Mouse (Mus musculus) lung, embryonic 16.5 days (tissue): Measurements from ENCODE around the gene Nos1ap. TPM values are rescaled to one million over a fixed set of nuclear protein-coding genes. Genes with fewer than 3 reads are reported as not detected.
A peak's percentile ranks its signal among the peaks of the same experiment; 100 is the strongest.

Experiments used
- ATAC-seq: fragments of 200-750 bp; cut with Nextera tagmentation; 2 replicates; pipeline ENCODE4 v1.8.0; 2017; ENCODE audit warnings: low read depth, mild to moderate bottlenecking, moderate library complexity
- H3K27ac ChIP-seq: fragments of 300-500 bp; sonication (generic); 2 replicates; pipeline ENCODE4 v1.5.1; 2014; ENCODE audit warnings: mild to moderate bottlenecking, control low read depth, low read length
- H3K27me3 ChIP-seq: fragments of 300-500 bp; sonication (generic); 2 replicates; pipeline ENCODE4 v1.6.1; 2014; ENCODE audit warnings: low read depth, low read length, mixed read lengths; ENCODE audit not compliant: control insufficient read depth, insufficient read depth
- H3K36me3 ChIP-seq: fragments of 300-500 bp; sonication (generic); 2 replicates; pipeline ENCODE4 v1.6.1; 2014; ENCODE audit warnings: low read length; ENCODE audit not compliant: control insufficient read depth, insufficient read depth
- H3K4me1 ChIP-seq: fragments of 300-500 bp; sonication (generic); replicated peaks from 2 replicates; pipeline ENCODE4 v1.6.1; 2014; ENCODE audit warnings: low read length, mixed read lengths; ENCODE audit not compliant: control insufficient read depth, insufficient read depth
- H3K4me2 ChIP-seq: fragments of 300-500 bp; sonication (generic); 2 replicates; pipeline ENCODE4 v1.6.1; 2014; ENCODE audit warnings: low read depth, low read length, control low read depth
- H3K4me3 ChIP-seq: fragments of 300-500 bp; sonication (generic); 2 replicates; pipeline ENCODE4 v1.5.1; 2014; ENCODE audit warnings: mild to moderate bottlenecking, low read length, control low read depth
- H3K9ac ChIP-seq: fragments of 300-500 bp; sonication (generic); 2 replicates; pipeline ENCODE4 v1.6.1; 2014; ENCODE audit warnings: low read length, control low read depth
- H3K9me3 ChIP-seq: fragments of 300-500 bp; sonication (generic); 2 replicates; pipeline ENCODE4 v1.6.1; 2016; ENCODE audit warnings: low read length; ENCODE audit not compliant: control insufficient read depth
- WGBS: fragments of 180-500 bp; shearing (Covaris S2); extraction: QIAGEN DNeasy Blood & Tissue Kit; methylation state at CpG from one replicate; pipeline ENCODE4 v1.1.7; 2014; 5-methylcytosine and 5-hydroxymethylcytosine counted together
- polyA plus RNA-seq: library from polyadenylated mRNA; unstranded; fragments of >200 nt; fragmentation: Nextera tagmentation; extraction: Ambion mirVana; gene quantifications from 2 replicates; pipeline ENCODE4 v1.2.1, GENCODE M21; 2015

The Nos1ap gene
- polyA plus RNA-seq, 1 experiment from 2014 or later: 7.1 TPM

- H3K4me1 ChIP-seq: peaks cover 34% of the 10 kb centered on the region
- H3K36me3 ChIP-seq: no peaks in the 10 kb centered on the region
- no peaks in the 10 kb centered on the region for H3K9me3 ChIP-seq
- peak; percentile 52 for ATAC-seq
- H3K27ac ChIP-seq: peak overlapping the region; percentile 71
- no peak overlapping the region for H3K4me2 ChIP-seq
- H3K27me3 ChIP-seq: no peaks in the 10 kb centered on the region
- H3K9ac ChIP-seq: no peak overlapping the region
- H3K4me3 ChIP-seq: no peak overlapping the region
- 43% methylated on average over 10 of the region's 10 CpGs for WGBS
These were observed 111.7 kb downstream of the Nos1ap start for GRCm38 (mm10) chr1:170477636-170478600.

GRCm38 (mm10) chr1:170473460-170473859, 116.2 kb downstream of the Nos1ap start:
- Histone ChIP-seq H3K9ac (no peak overlapping the region), H3K27me3 (no peaks in the 10 kb centered on the region), H3K9me3 (no peaks in the 10 kb centered on the region), H3K27ac (no peak overlapping the region), H3K4me3 (no peak overlapping the region), H3K36me3 (no peaks in the 10 kb centered on the region), H3K4me1 (peaks cover 9% of the 10 kb centered on the region), H3K4me2 (no peak overlapping the region)
- WGBS: 65% methylated on average over 6 of the region's 6 CpGs
- ATAC-seq: no peak

- ATAC-seq: no peak
- Histone ChIP-seq H3K27ac (no peak overlapping the region), H3K4me1 (peaks cover 3% of the 10 kb centered on the region), H3K9me3 (no peaks in the 10 kb centered on the region), H3K4me2 (no peak overlapping the region), H3K4me3 (no peak overlapping the region), H3K36me3 (no peaks in the 10 kb centered on the region), H3K9ac (no peak overlapping the region), H3K27me3 (no peaks in the 10 kb centered on the region)
These were observed 116.8 kb downstream of the Nos1ap start for GRCm38 (mm10) chr1:170472861-170473260.

- Histone ChIP-seq H3K4me1 (no peaks in the 10 kb centered on the region), H3K4me3 (no peak overlapping the region), H3K9me3 (no peaks in the 10 kb centered on the region), H3K4me2 (no peak overlapping the region), H3K36me3 (no peaks in the 10 kb centered on the region), H3K27me3 (no peaks in the 10 kb centered on the region), H3K27ac (no peak overlapping the region), H3K9ac (no peak overlapping the region)
- WGBS: 66% methylated on average over 6 of the region's 6 CpGs
- ATAC-seq: no peak
These were observed 123.3 kb downstream of the Nos1ap start for GRCm38 (mm10) chr1:170466099-170467009.

GRCm38 (mm10) chr1:170462140-170462539, 127.5 kb downstream of the Nos1ap start:
- Histone ChIP-seq H3K36me3 (no peaks in the 10 kb centered on the region), H3K27ac (no peak overlapping the region), H3K9me3 (no peaks in the 10 kb centered on the region), H3K4me2 (no peak overlapping the region), H3K9ac (no peak overlapping the region), H3K4me3 (no peak overlapping the region), H3K4me1 (peaks cover 6% of the 10 kb centered on the region), H3K27me3 (no peaks in the 10 kb centered on the region)
- 54% methylated on average over 1 of the region's 1 CpGs for WGBS
- no peak for ATAC-seq

- Histone ChIP-seq H3K9ac (no peak overlapping the region), H3K4me2 (no peak overlapping the region), H3K9me3 (no peaks in the 10 kb centered on the region), H3K4me1 (peaks cover 6% of the 10 kb centered on the region), H3K36me3 (no peaks in the 10 kb centered on the region), H3K27ac (no peak overlapping the region), H3K27me3 (no peaks in the 10 kb centered on the region), H3K4me3 (no peak overlapping the region)
- ATAC-seq: peak; percentile 38; the same call in 1 of the 2 replicates
- WGBS: 56% methylated on average over 5 of the region's 5 CpGs
These were observed 129.6 kb downstream of the Nos1ap start for GRCm38 (mm10) chr1:170459896-170460602.

- no peaks in the 10 kb centered on the region for H3K36me3 ChIP-seq
- H3K27me3 ChIP-seq: no peaks in the 10 kb centered on the region
- no peak overlapping the region for H3K4me2 ChIP-seq
- 0 out of 2 replicates have a peak, but pooled peaks have one; percentile 26 for ATAC-seq
- H3K27ac ChIP-seq: no peak overlapping the region
- H3K9ac ChIP-seq: no peak overlapping the region
- 9% methylated on average over 4 of the region's 4 CpGs for WGBS
- H3K4me1 ChIP-seq: peaks cover 6% of the 10 kb centered on the region
- no peaks in the 10 kb centered on the region for H3K9me3 ChIP-seq
- H3K4me3 ChIP-seq: no peak overlapping the region
These were observed 132.0 kb downstream of the Nos1ap start for GRCm38 (mm10) chr1:170457673-170458072.

- Histone ChIP-seq H3K4me3 (no peak overlapping the region), H3K4me1 (peaks cover 6% of the 10 kb centered on the region), H3K36me3 (no peaks in the 10 kb centered on the region), H3K9me3 (no peaks in the 10 kb centered on the region), H3K4me2 (no peak overlapping the region), H3K27ac (no peak overlapping the region), H3K9ac (no peak overlapping the region), H3K27me3 (no peaks in the 10 kb centered on the region)
- WGBS: 76% methylated on average over 14 of the region's 14 CpGs
- no peak for ATAC-seq
These were observed 133.6 kb downstream of the Nos1ap start for GRCm38 (mm10) chr1:170455910-170456700.
